Mouse (Mus musculus): ENCODE results near the gene Fkbp2. TPM values are rescaled to one million over a fixed set of nuclear protein-coding genes. Genes with fewer than 3 reads are reported as not detected.

The Fkbp2 gene
- polyA plus RNA-seq, 1 experiment: 212 TPM

GRCm38 (mm10) chr19:6973581-6974190 lies 6.6 kb downstream of the Fkbp2 start:
- DNase-seq (ENCODE audit: extremely low spot score in 1 of 2, low spot score in 1 of 2): no peak

GRCm38 (mm10) chr19:6972247-6972917 lies 7.9 kb downstream of the Fkbp2 start:
- DNase-seq (ENCODE audit: extremely low spot score in 1 of 2, low spot score in 1 of 2): no peak

GRCm38 (mm10) chr19:6971644-6972043 lies 8.7 kb downstream of the Fkbp2 start:
- no peak for DNase-seq (ENCODE audit: extremely low spot score in 1 of 2, low spot score in 1 of 2)

- no peak for DNase-seq (ENCODE audit: extremely low spot score in 1 of 2, low spot score in 1 of 2)
Measured at GRCm38 (mm10) chr19:6970460-6971085, 9.7 kb downstream of the Fkbp2 start.

DNA sequence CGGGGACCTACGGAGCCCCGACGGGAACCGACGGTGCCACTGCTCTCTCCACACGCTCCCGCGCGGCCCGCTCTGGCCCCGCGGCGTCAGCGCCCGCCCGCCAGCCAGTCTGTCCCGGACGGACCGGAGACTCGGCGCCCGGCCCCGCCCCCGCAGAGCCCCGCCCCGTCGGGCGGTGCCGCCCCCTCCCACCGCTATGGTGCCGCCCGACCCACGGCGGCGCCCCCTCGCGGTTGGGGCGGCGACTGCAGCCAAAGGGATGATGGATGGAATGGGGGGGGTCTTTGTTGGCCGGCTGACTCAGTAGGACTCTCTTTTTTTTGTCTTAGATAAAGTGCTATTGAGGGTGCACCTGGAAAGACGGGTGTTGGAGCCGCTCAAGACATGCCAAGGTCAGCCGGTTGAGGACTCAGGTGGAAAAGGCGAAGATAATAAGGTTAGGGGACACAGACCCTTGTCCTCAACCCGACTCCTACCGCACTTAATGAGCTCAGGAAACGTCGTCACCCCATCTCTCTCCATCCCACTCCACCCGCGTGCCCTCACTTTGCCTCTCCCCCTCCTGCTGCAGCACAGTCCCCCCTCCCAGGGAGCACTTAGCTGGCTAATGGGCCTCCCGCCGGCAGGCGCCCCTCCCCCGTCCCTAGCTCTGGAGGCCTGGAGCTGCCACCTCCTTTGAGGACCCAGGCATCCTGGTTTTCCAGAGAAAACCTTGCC lies 10.5 kb downstream of the Fkbp2 start:
- no peak for DNase-seq (ENCODE audit: extremely low spot score in 1 of 2, low spot score in 1 of 2)

DNA sequence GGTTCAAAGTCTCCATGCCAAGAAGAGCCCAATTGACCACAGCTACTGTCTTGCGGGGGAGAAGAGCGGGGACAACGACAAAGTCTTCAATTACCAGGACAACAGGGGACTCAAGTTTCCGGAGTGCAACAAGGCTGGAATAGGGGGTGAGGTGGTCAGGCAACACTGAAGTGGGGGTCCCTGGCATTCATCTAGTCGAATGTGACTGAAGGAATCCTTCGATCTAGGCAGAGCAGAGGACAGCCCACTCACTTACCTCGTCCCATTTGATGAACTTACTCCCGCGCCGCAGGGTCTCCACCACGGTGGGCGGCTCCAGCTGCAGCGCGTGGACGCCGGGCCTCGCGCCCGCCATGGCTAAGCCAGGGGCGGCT lies 11.0 kb downstream of the Fkbp2 start:
- no peak for DNase-seq (ENCODE audit: extremely low spot score in 1 of 2, low spot score in 1 of 2)

DNA sequence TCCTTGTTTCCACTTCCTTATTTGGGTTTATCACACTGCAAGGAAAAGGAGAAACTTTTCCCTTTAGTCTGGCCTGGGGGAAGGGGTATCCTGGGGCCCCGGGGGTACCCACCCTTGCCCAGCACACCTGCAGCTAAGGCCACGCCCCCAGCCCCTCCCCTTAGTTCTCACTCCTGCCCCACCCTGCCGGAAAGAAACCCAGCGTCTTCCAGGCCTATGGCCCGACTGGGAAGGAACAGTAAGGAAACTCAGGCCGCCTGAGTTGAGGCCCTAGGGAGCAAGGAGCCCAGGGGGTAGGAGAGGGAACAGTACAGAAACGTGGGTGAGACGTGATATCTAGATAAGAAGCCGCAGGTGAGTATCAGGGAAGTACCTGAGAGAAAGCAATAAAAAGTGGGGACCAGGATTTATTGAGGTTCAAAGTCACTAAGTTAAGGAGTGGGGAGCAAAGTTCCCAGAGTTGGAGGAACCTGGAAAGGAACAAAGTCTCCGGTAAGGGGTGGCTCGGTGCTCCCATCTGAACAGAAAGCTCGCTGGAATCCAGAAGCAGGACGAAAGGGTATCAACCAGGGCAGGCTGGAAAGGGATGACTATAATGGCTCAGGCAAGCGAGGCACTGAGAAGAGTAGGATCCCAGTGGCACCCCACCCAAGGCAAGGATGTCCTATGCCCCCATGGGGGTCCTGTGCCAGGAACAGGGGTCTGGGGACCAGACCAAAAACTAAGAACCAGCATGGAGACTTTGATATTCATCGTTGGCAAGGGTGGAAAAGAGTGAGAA lies 11.6 kb downstream of the Fkbp2 start:
- no peak for DNase-seq (ENCODE audit: extremely low spot score in 1 of 2, low spot score in 1 of 2)

GRCm38 (mm10) chr19:6956461-6956860 lies 23.8 kb downstream of the Fkbp2 start:
- DNase-seq (ENCODE audit: extremely low spot score in 1 of 2, low spot score in 1 of 2): no peak

- no peak for DNase-seq (ENCODE audit: extremely low spot score in 1 of 2, low spot score in 1 of 2)
Measured at GRCm38 (mm10) chr19:6955424-6955823, 24.9 kb downstream of the Fkbp2 start.

DNA sequence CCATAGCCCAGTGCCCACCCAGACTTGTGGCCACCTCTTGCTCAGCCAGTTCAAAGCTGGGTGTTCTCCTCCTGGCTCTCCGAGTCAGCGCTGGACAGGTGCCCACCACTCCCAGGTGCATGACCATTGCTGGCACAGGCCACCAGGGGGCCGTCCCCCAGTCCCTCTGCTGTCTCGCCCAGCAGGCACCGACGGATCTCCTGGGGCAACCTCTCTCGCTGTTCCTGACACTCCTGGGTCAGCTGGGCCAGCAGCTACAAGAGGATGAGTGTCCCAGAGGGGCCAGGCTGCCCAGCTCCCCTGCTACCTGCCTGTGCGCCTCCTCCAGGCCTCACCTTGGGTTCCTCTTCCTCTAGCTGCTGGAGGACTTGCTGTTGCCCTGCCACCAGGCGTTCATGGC lies 26.3 kb downstream of the Fkbp2 start:
- DNase-seq (ENCODE audit: extremely low spot score in 1 of 2, low spot score in 1 of 2): no peak

- DNase-seq (ENCODE audit: extremely low spot score in 1 of 2, low spot score in 1 of 2): no peak
Measured at GRCm38 (mm10) chr19:6952712-6953037, 27.6 kb downstream of the Fkbp2 start.

DNA sequence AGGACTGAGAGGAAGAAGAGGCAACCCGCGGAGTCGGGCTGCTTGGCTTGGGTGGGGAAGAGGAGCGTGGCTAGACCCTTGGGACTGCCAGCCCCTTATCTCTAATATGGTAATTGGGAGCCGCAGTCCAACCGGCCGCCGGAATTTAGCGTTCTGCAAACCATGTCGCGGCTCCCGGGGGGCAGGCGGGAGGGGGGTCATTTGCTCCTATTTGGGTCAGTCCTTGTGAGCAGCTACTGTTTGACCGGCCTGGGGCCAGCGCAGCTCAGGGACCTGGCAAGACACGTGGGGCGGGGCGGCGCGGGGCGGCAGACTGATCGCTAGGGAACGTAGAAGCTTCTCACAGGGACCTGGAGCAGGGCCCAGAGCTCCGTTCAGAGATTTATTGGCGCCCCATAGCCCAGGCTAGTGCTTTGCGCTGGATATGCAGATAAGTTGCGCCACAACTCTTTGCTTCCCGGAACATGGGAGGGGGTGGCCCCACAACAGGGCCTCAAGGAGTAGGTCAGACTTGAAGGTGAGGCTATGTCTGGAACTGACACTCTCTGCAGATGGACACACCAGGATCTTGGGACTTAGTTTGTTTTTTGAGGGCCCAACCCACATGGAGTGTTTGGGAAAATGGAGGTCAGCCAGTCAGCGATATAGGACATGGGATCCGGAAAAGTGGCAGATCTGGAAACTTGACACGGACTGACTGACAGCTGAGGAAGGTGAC lies 28.1 kb downstream of the Fkbp2 start:
- DNase-seq (ENCODE audit: extremely low spot score in 1 of 2, low spot score in 1 of 2): peak in 1 of 2 experiments; percentile 70

- DNase-seq (ENCODE audit: extremely low spot score in 1 of 2, low spot score in 1 of 2): peak; percentile 93 to 97
Measured at GRCm38 (mm10) chr19:6951381-6951968, 28.8 kb downstream of the Fkbp2 start.

DNA sequence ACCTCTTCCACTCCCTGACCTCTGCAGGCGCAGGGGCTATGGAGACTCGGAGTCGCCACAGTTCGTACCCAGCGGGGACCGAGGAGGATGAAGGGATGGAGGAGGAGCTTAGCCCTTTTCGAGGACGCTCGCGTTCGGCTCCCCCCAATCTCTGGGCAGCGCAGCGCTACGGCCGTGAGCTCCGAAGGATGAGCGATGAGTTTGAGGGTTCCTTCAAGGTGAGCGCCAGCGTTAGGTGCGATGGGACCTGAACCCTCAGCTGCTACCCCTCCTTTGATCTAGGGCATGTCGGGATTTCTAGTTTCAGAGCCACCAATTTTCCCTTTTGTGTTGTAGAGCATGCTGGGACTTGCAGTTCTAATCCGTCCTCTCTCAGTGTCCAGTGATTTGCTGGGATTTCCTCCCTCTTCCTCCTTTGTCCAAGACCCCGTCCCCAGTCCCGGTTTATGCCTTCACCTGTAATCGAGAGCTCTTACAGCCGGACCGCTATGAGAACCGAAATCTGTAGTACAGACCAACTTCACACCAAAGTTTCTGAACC lies 29.6 kb downstream of the Fkbp2 start:
- peak in 1 of 2 experiments; percentile 74 for DNase-seq (ENCODE audit: extremely low spot score in 1 of 2, low spot score in 1 of 2)

GRCm38 (mm10) chr19:6949951-6950350 lies 30.4 kb downstream of the Fkbp2 start:
- DNase-seq (ENCODE audit: extremely low spot score in 1 of 2, low spot score in 1 of 2): no peak

- DNase-seq (ENCODE audit: extremely low spot score in 1 of 2, low spot score in 1 of 2): no peak
Measured at GRCm38 (mm10) chr19:6949532-6949931, 30.8 kb downstream of the Fkbp2 start.

DNA sequence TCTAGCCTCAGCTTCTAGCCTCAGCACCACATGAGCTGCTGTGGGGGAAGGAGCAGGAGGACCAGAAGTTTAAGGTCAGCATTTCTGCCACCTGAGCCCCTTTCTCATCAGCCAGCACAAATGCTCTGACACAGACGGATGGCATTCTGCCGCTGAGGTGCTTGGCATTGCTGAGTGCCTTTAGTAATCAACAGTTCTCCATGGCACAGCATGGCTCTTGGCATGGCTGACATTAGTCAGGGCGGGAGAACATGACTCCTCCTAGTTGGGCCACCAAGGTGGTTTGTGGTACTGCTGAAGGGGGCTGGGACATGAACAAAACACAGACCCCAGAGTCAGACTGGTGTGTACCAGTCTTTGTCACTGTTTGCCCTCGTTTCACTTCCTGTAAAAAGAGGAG lies 32.1 kb downstream of the Fkbp2 start:
- DNase-seq (ENCODE audit: extremely low spot score in 1 of 2, low spot score in 1 of 2): no peak

DNA sequence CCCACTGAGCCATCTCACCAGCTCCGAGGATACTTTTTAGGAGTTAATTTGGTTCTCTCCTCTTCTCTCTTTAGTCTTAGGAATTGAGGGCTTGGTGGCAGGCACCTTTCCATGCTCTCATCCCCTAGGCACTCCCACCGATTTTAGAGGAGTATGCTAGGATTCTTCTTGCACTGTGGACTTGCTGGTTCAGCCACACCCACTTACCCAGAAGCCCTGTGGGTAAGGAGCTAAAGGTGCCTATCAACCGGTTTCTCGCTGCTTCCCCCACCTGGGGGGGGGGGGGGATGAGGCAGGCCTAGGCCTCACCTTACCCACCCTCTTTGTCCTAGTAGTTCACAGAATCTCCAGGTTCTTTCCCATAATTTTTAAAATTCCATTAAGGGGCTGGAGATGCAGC lies 32.6 kb downstream of the Fkbp2 start:
- no peak for DNase-seq (ENCODE audit: extremely low spot score in 1 of 2, low spot score in 1 of 2)

- no peak for DNase-seq (ENCODE audit: extremely low spot score in 1 of 2, low spot score in 1 of 2)
Measured at GRCm38 (mm10) chr19:6943709-6944108, 36.6 kb downstream of the Fkbp2 start.

GRCm38 (mm10) chr19:6942764-6943163 lies 37.5 kb downstream of the Fkbp2 start:
- no peak for DNase-seq (ENCODE audit: extremely low spot score in 1 of 2, low spot score in 1 of 2)
